Mouse (Mus musculus) liver, postnatal 0 days (tissue): ENCODE measurements around the gene Ctbp2. TPM values are rescaled to one million over a fixed set of nuclear protein-coding genes. Genes with fewer than 3 reads are reported as not detected.

Experiments used
- ATAC-seq: fragments of 200-750 bp; cut with Nextera tagmentation; 2 replicates; pipeline ENCODE4 v1.8.0; 2017; ENCODE audit warnings: mild to moderate bottlenecking, moderate library complexity
- DNase-seq: peaks from one replicate; pipeline ENCODE4 v3.0.0-alpha.2; 2016
- H3K27ac ChIP-seq: fragments of 300-500 bp; sonication (generic); 2 replicates; pipeline ENCODE4 v1.5.1; 2014; ENCODE audit warnings: antibody characterized with exemption, moderate library complexity, mild to moderate bottlenecking, low read depth
- H3K27me3 ChIP-seq: fragments of 300-500 bp; sonication (generic); 2 replicates; pipeline ENCODE4 v1.6.1; 2014; ENCODE audit warnings: low read length, control low read depth, mixed read lengths; ENCODE audit not compliant: insufficient read depth
- H3K36me3 ChIP-seq: fragments of 300-500 bp; sonication (generic); replicated peaks from 2 replicates; pipeline ENCODE4 v1.6.1; 2014; ENCODE audit warnings: mild to moderate bottlenecking, control low read depth, low read length, moderate library complexity, mixed read lengths; ENCODE audit not compliant: insufficient read depth
- H3K4me1 ChIP-seq: fragments of 300-500 bp; sonication (generic); 2 replicates; pipeline ENCODE4 v1.6.1; 2014; ENCODE audit warnings: antibody characterized with exemption, mild to moderate bottlenecking, control low read depth; ENCODE audit not compliant: insufficient read depth
- H3K4me2 ChIP-seq: fragments of 300-500 bp; sonication (generic); 2 replicates; pipeline ENCODE4 v1.6.1; 2014; ENCODE audit warnings: low read depth, mild to moderate bottlenecking, low read length, moderate library complexity, mixed read lengths
- H3K4me3 ChIP-seq: fragments of 300-500 bp; sonication (generic); 2 replicates; pipeline ENCODE4 v1.5.1; 2014; ENCODE audit warnings: low read depth, low read length
- H3K9ac ChIP-seq: fragments of 300-500 bp; sonication (generic); replicated peaks from 2 replicates; pipeline ENCODE4 v1.6.1; 2014; ENCODE audit warnings: mild to moderate bottlenecking, moderate library complexity
- H3K9me3 ChIP-seq: fragments of 300-500 bp; sonication (generic); 2 replicates; pipeline ENCODE4 v1.6.1; 2016; ENCODE audit warnings: mild to moderate bottlenecking, control low read depth, low read length, mixed read lengths
- CTCF ChIP-seq: sonication (generic); IDR thresholded peaks from 2 replicates; pipeline ENCODE4 v1.5.1; 2016; ENCODE audit warnings: antibody characterized with exemption, low read depth
- EP300 ChIP-seq: IDR thresholded peaks from 2 replicates; pipeline ENCODE4 v1.6.1; 2016; ENCODE audit warnings: antibody characterized with exemption, low read depth, mild to moderate bottlenecking
- WGBS: fragments of 180-500 bp; shearing (Covaris S2); extraction: QIAGEN DNeasy Blood & Tissue Kit; methylation state at CpG from one replicate; pipeline ENCODE4 v1.1.7; 2014; ENCODE audit not compliant: insufficient replicate concordance; 5-methylcytosine and 5-hydroxymethylcytosine counted together
- polyA plus RNA-seq: library from polyadenylated mRNA; unstranded; fragments of >200 nt; fragmentation: Nextera tagmentation; extraction: Ambion mirVana; gene quantifications from 2 replicates; pipeline ENCODE4 v1.2.1, GENCODE M21; 2015

The Ctbp2 gene
- polyA plus RNA-seq, 1 experiment from 2014 or later: 6.1 TPM

- Histone ChIP-seq H3K4me3 (no peak overlapping the region), H3K9me3 (no peaks in the 10 kb centered on the region), H3K4me2 (no peak overlapping the region), H3K36me3 (no peaks in the 10 kb centered on the region), H3K9ac (no peak overlapping the region), H3K27ac (no peak overlapping the region), H3K4me1 (no peaks in the 10 kb centered on the region), H3K27me3 (no peaks in the 10 kb centered on the region)
- DNase-seq (no peak), ATAC-seq (no peak)
- WGBS: 69% methylated on average over 7 of the region's 7 CpGs
- TF ChIP-seq EP300 (no peak), CTCF (no peak)
These were observed 56.8 kb downstream of the Ctbp2 start for GRCm38 (mm10) chr7:133067321-133067841.

- 74% methylated on average over 6 of the region's 6 CpGs for WGBS
- ATAC-seq (no peak), DNase-seq (no peak)
- Histone ChIP-seq H3K4me1 (no peaks in the 10 kb centered on the region), H3K27me3 (no peaks in the 10 kb centered on the region), H3K9me3 (no peaks in the 10 kb centered on the region), H3K4me2 (no peak overlapping the region), H3K4me3 (no peak overlapping the region), H3K27ac (no peak overlapping the region), H3K36me3 (no peaks in the 10 kb centered on the region), H3K9ac (no peak overlapping the region)
- no peak for TF ChIP-seq CTCF
- TF ChIP-seq EP300: no peak
These were observed 57.4 kb downstream of the Ctbp2 start for GRCm38 (mm10) chr7:133066776-133067175.

GRCm38 (mm10) chr7:133062055-133062454 is 62.1 kb downstream of the Ctbp2 start:
- H3K4me2 ChIP-seq: no peak overlapping the region
- DNase-seq: no peak
- 76% methylated on average over 3 of the region's 3 CpGs for WGBS
- H3K36me3 ChIP-seq: no peaks in the 10 kb centered on the region
- TF ChIP-seq CTCF: no peak
- no peak for TF ChIP-seq EP300
- no peak for ATAC-seq
- H3K9me3 ChIP-seq: no peaks in the 10 kb centered on the region
- no peak overlapping the region for H3K9ac ChIP-seq
- H3K4me1 ChIP-seq: no peaks in the 10 kb centered on the region
- H3K27me3 ChIP-seq: no peaks in the 10 kb centered on the region
- H3K4me3 ChIP-seq: no peak overlapping the region
- H3K27ac ChIP-seq: no peak overlapping the region

GRCm38 (mm10) chr7:133060170-133060569 is 64.0 kb downstream of the Ctbp2 start:
- no peaks in the 10 kb centered on the region for H3K4me1 ChIP-seq
- TF ChIP-seq EP300: no peak
- TF ChIP-seq CTCF: no peak
- no peak for ATAC-seq
- no peaks in the 10 kb centered on the region for H3K36me3 ChIP-seq
- no peaks in the 10 kb centered on the region for H3K27me3 ChIP-seq
- no peak overlapping the region for H3K4me3 ChIP-seq
- H3K4me2 ChIP-seq: no peak overlapping the region
- no peaks in the 10 kb centered on the region for H3K9me3 ChIP-seq
- no peak overlapping the region for H3K27ac ChIP-seq
- no peak overlapping the region for H3K9ac ChIP-seq
- WGBS: 80% methylated on average over 6 of the region's 6 CpGs
- DNase-seq: no peak

GRCm38 (mm10) chr7:133059517-133060104 is 64.5 kb downstream of the Ctbp2 start:
- no peak overlapping the region for H3K27ac ChIP-seq
- no peaks in the 10 kb centered on the region for H3K4me1 ChIP-seq
- TF ChIP-seq EP300 (no peak), CTCF (no peak)
- DNase-seq (no peak), ATAC-seq (no peak)
- WGBS: 77% methylated on average over 9 of the region's 9 CpGs
- no peak overlapping the region for H3K9ac ChIP-seq
- H3K4me3 ChIP-seq: no peak overlapping the region
- no peaks in the 10 kb centered on the region for H3K9me3 ChIP-seq
- H3K36me3 ChIP-seq: no peaks in the 10 kb centered on the region
- H3K4me2 ChIP-seq: no peak overlapping the region
- H3K27me3 ChIP-seq: no peaks in the 10 kb centered on the region

- Histone ChIP-seq H3K27ac (no peak overlapping the region), H3K4me3 (no peak overlapping the region), H3K9me3 (no peaks in the 10 kb centered on the region), H3K4me2 (no peak overlapping the region), H3K9ac (no peak overlapping the region), H3K36me3 (no peaks in the 10 kb centered on the region), H3K27me3 (no peaks in the 10 kb centered on the region), H3K4me1 (no peaks in the 10 kb centered on the region)
- no peak for TF ChIP-seq CTCF
- no peak for TF ChIP-seq EP300
- DNase-seq: no peak
- 81% methylated on average over 6 of the region's 6 CpGs for WGBS
- no peak for ATAC-seq
These were observed 65.0 kb downstream of the Ctbp2 start for GRCm38 (mm10) chr7:133059150-133059509.
